Mouse (Mus musculus): ENCODE data around the gene Btg1.

DNA sequence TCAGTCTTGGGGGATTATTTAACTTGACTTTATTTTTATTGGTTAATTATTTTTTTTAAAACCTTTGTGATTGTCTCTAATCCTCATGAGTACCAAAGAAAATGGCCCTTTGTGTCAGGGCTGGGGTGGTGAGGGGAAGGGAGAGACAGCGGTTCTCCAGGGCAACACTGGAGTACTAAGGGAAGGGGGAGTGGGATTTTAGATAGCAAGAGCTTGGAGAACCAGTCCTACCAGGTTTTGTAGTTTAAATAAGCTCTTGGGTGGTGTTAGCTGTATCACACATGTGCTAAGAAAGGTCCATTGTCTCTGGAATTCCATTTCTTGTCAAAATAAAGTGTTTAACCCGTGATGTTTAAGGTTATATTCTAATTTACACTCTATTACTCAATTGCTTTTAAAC is 38.3 kb downstream of the Btg1 start:
- TF ChIP-seq POLR2A (IDR thresholded peaks at IDR 0.05; ENCODE audit: extremely low read depth, insufficient read depth, low read length) = no peak
- TF ChIP-seq CTCF (IDR thresholded peaks at IDR 0.05; ENCODE audit: low read depth, low read length) = no peak

Measured in liver, adult 2 months (tissue).